Mouse (Mus musculus) embryonic fibroblast, embryonic 13.5 days (primary cell): ENCODE results near the gene Ifrd1.

ENCODE experiments used
- CTCF ChIP-seq: IDR thresholded peaks from 2 replicates; pipeline ENCODE4 v1.5.1; 2011; ENCODE audit warnings: mild to moderate bottlenecking, control low read depth, low read length, moderate library complexity, borderline replicate concordance; ENCODE audit not compliant: insufficient read depth
- POLR2A ChIP-seq: IDR thresholded peaks from 2 replicates; pipeline ENCODE4 v1.6.1; 2011; ENCODE audit warnings: low read depth, mild to moderate bottlenecking, control low read depth, low read length, moderate library complexity

- no peak for TF ChIP-seq CTCF
- no peak for TF ChIP-seq POLR2A
Measured at GRCm38 (mm10) chr12:40231632-40232031, 16.7 kb downstream of the Ifrd1 start.
